Mouse (Mus musculus): ENCODE data around the gene Uchl5. TPM values are rescaled to one million over a fixed set of nuclear protein-coding genes. Genes with fewer than 3 reads are reported as not detected.

Uchl5 gene
- total RNA-seq (2021) = 27.7 and 27.8 TPM in 2 replicates
- long read RNA-seq, experiment 1, transcript Uchl5-206 (11 exons, 1,696 nt) = major isoform, 38 of 70 reads
- long read RNA-seq, experiment 1, transcript Uchl5-201 (11 exons, 1,845 nt) = minor isoform, 18 of 70 reads
- long read RNA-seq, experiment 1, partial matches to known transcripts = 7 of 70 reads
- long read RNA-seq, experiment 1, other reads (novel, unspliced or antisense) = 7 of 70 reads
- long read RNA-seq, experiment 2, transcript Uchl5-201 (11 exons, 1,845 nt) = minor isoform, 18 of 45 reads
- long read RNA-seq, experiment 2, transcript Uchl5-206 (11 exons, 1,696 nt) = major isoform, 19 of 45 reads
- long read RNA-seq, experiment 2, partial matches to known transcripts = 4 of 45 reads
- long read RNA-seq, experiment 2, other reads (novel, unspliced or antisense) = 3 of 45 reads

GRCm38 (mm10) chr1:143776446-143777411, at the start of gene Uchl5, which contains the start of gene Trove2:
Gene Uchl5, plus strand, starts transcription at chr1:143777272.
Gene Trove2, minus strand, starts transcription at chr1:143777068.
- DNase-seq = peak; percentile 99

DNA sequence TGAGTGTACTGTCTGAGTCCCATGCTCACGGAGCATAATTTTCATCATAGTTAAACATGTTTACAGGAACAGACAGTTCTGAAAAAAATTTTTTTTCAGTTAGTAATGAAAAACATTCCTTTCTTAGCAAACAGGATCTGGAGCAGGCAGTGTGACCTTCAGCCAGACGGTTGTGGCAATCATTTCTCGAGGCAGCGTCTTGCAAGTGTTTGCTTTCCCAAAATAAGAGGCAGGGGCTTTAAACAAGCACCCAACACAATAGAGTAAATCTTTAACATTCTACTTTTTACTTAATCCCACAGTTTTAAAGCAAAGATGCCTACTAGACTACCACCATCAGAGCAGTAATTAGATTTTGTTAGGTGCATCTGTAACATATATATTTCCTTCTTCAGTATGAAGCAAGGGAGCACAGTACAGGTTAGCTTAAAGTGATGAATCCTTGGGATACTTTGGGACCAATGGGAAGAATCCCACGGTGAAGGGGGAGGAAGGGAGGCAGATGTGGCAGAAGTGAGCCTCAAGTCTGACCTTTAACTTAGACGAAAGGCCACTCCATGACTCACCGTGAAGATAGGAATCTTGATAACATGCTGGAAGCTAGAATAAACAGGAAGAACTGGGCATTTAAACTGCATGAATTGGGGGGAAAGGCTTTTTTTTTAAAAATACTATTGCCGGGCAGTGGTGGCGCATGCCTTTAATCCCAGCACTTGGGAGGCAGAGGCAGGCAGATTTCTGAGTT, 49.2 kb upstream of the Uchl5 start:
- peak; percentile 48 for DNase-seq

- DNase-seq = peak; percentile 68
These were observed 46.2 kb upstream of the Uchl5 start for GRCm38 (mm10) chr1:143730899-143731298.

- no peak for DNase-seq
These were observed 45.4 kb upstream of the Uchl5 start for GRCm38 (mm10) chr1:143731691-143732090.

- DNase-seq = no peak
These were observed 43.1 kb upstream of the Uchl5 start for GRCm38 (mm10) chr1:143733914-143734410.

GRCm38 (mm10) chr1:143738811-143739210, 38.3 kb upstream of the Uchl5 start:
- DNase-seq = no peak

GRCm38 (mm10) chr1:143739361-143740350, 37.4 kb upstream of the Uchl5 start:
- peak; percentile 92 for DNase-seq

GRCm38 (mm10) chr1:143740581-143740980, 36.5 kb upstream of the Uchl5 start:
- no peak for DNase-seq

DNA sequence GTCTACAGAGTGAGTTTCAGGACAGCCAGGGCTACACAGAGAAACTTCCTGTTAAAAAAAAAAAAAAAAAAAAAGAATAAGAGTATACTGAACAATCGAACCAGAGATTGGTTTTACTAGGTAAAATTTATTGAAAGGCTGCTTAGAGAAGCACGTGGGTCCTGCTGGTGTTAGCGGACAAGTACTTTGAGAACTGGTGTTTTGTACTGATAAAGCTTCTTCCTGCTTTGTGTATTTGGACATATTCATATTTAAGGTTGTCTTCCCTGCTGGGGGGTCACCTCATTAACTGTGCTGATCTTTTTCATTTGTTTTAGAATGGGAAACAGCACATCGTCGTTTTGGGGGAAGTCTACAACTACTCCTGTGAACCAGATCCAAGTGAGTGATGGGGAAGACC, 35.7 kb upstream of the Uchl5 start:
- no peak for DNase-seq

DNA sequence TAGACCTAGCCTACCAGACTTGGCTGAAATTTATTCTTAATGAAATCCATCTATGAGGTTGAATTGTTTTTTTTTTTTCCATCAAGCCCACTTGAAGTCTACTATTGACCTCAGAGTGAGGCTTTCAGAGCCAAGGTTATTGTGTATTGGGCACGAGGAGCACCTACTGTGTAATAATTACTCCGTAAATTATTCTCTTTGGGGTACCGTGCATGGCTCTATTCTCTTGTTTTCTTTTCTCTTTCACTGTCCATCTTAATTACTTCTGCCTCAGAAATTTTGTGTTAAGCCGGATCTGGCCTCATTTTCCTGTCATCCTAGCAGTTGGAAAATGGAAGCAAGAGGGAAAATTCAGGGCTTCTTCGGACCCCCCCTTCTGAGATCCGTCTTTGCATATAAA, 34.9 kb upstream of the Uchl5 start:
- no peak for DNase-seq

GRCm38 (mm10) chr1:143745871-143746270, 31.2 kb upstream of the Uchl5 start:
- no peak for DNase-seq

GRCm38 (mm10) chr1:143762159-143762558, 14.9 kb upstream of the Uchl5 start:
- no peak for DNase-seq

- DNase-seq = no peak
These were observed 12.6 kb upstream of the Uchl5 start for GRCm38 (mm10) chr1:143764443-143764842.

GRCm38 (mm10) chr1:143765801-143766200, 11.3 kb upstream of the Uchl5 start:
- no peak for DNase-seq

GRCm38 (mm10) chr1:143766238-143766637, 10.8 kb upstream of the Uchl5 start:
- no peak for DNase-seq

- no peak for DNase-seq
These were observed 6.5 kb upstream of the Uchl5 start for GRCm38 (mm10) chr1:143770444-143771109.

- DNase-seq = no peak
These were observed 4.0 kb upstream of the Uchl5 start for GRCm38 (mm10) chr1:143773082-143773481.

GRCm38 (mm10) chr1:143773909-143774308, 3.2 kb upstream of the Uchl5 start:
- DNase-seq = no peak

DNA sequence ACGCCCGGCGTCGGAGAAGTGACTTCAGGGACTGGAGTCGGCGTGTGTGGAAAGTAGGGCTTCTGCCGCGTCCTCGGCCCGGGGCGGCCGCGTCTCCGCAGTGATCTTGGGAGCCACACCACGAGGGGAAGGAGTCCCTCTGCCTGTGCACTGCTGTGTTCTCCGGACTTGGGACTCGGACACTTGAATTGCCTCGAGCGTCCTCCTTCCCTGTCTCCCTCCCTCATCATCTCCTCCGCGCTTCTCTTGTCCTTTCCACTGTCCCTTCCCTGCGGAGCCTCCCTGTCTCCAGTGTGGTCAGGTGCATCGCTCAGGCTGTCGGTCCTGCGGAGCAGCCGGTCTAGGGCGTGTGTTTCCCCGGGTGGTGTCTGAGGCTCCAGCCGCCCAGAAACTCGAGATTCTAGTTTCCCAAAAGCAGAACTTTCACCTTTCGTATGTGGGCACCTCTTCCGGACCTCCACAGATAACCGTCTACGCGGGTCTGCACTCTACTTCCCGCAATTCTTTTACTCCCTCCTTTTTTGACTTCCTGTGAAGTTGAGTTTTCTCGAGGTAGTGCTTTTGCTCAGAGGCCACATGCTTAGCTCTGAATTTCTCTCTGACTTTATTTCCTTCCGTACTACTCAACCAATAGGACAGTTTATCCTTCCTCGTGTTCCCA, 616 bp downstream of the Uchl5 start:
- DNase-seq = no peak

Data from adrenal gland, postnatal 14 days (tissue).